Mouse (Mus musculus) forebrain, embryonic 16.5 days (tissue): ENCODE measurements around the gene Mrfap1. TPM values are rescaled to one million over a fixed set of nuclear protein-coding genes. Genes with fewer than 3 reads are reported as not detected.

Source experiments
- ATAC-seq: fragments of 200-750 bp; cut with Nextera tagmentation; 2 replicates; pipeline ENCODE4 v1.8.0; 2017; ENCODE audit warnings: mild to moderate bottlenecking, moderate library complexity
- H3K27ac ChIP-seq: fragments of 300-500 bp; sonication (generic); 2 replicates; pipeline ENCODE4 v1.5.1; 2014; ENCODE audit warnings: low read length, control low read depth
- H3K27me3 ChIP-seq: fragments of 300-500 bp; sonication (generic); replicated peaks from 2 replicates; pipeline ENCODE4 v1.6.1; 2014; ENCODE audit warnings: low read length; ENCODE audit not compliant: control insufficient read depth, insufficient read depth
- H3K36me3 ChIP-seq: fragments of 300-500 bp; sonication (generic); 2 replicates; pipeline ENCODE4 v1.6.1; 2014; ENCODE audit not compliant: control insufficient read depth, insufficient read depth
- H3K4me1 ChIP-seq: fragments of 300-500 bp; sonication (generic); replicated peaks from 2 replicates; pipeline ENCODE4 v1.6.1; 2014; ENCODE audit warnings: low read length; ENCODE audit not compliant: control insufficient read depth, insufficient read depth
- H3K4me2 ChIP-seq: fragments of 300-500 bp; sonication (generic); 2 replicates; pipeline ENCODE4 v1.6.1; 2014; ENCODE audit warnings: mild to moderate bottlenecking, low read length, control low read depth
- H3K4me3 ChIP-seq: fragments of 300-500 bp; sonication (generic); replicated peaks from 2 replicates; pipeline ENCODE4 v1.5.1; 2014; ENCODE audit warnings: mild to moderate bottlenecking, low read length, control low read depth
- H3K9ac ChIP-seq: fragments of 300-500 bp; sonication (generic); replicated peaks from 2 replicates; pipeline ENCODE4 v1.6.1; 2014; ENCODE audit warnings: low read depth, low read length, control low read depth
- H3K9me3 ChIP-seq: fragments of 300-500 bp; sonication (generic); 2 replicates; pipeline ENCODE4 v1.6.1; 2016; ENCODE audit warnings: low read length; ENCODE audit not compliant: control insufficient read depth
- WGBS: fragments of 180-500 bp; shearing (Covaris S2); extraction: QIAGEN DNeasy Blood & Tissue Kit; methylation state at CpG from one replicate; pipeline ENCODE4 v1.1.7; 2014; 5-methylcytosine and 5-hydroxymethylcytosine counted together
- polyA plus RNA-seq: library from polyadenylated mRNA; unstranded; fragments of >200 nt; fragmentation: Nextera tagmentation; extraction: Ambion mirVana; gene quantifications from 2 replicates; pipeline ENCODE4 v1.2.1, GENCODE M21; 2015

The Mrfap1 gene
- polyA plus RNA-seq, 1 experiment from 2014 or later: 284 TPM

DNA sequence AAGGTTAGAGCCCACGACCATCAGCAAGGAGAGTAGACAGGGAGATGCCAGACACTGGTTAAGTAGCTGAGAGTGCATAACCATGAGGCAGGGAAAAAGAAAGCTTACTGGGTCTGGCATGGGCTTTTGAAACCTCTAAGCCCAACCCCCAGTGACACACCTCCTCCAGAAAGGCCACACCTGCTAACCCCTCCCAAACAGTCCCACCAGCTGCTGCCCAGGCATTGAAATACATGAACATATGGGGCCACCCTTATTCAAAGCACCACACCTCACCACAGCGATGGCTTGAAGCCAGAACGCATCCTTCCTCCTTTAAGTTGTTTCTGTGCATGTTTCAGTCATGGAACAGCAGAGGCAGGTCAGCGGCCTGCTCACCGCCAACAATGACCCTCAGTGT lies 24.0 kb downstream of the Mrfap1 start:
- Histone ChIP-seq H3K4me3 (no peak overlapping the region), H3K27ac (no peak overlapping the region), H3K9me3 (no peaks in the 10 kb centered on the region), H3K4me2 (no peak overlapping the region), H3K36me3 (no peaks in the 10 kb centered on the region), H3K9ac (no peak overlapping the region), H3K27me3 (no peaks in the 10 kb centered on the region), H3K4me1 (peaks cover 2% of the 10 kb centered on the region)
- ATAC-seq: no peak
- 79% methylated on average over 5 of the region's 5 CpGs for WGBS

DNA sequence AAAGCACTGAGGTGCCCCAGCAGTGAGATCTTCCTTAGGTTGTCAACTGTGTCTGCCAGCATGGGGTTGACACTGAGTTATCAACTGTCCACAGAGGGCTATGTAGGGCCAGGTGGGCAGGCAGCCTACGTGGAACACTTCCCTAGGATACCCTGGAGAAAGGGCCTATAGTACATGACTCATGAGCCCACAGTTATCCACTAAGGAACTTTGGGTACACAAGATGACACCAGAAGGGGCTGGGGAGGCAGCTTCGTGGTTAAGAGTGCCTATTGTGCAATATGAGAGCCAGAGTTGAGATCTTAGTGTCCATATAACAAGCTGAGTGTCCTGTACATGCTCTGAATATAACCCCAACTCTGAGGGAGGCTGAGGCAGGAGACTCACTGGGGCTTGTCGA lies 27.0 kb downstream of the Mrfap1 start:
- 50% methylated on average over 3 of the region's 3 CpGs for WGBS
- no peaks in the 10 kb centered on the region for H3K27me3 ChIP-seq
- H3K4me1 ChIP-seq: peaks cover 11% of the 10 kb centered on the region
- no peaks in the 10 kb centered on the region for H3K9me3 ChIP-seq
- no peak overlapping the region for H3K4me2 ChIP-seq
- no peaks in the 10 kb centered on the region for H3K36me3 ChIP-seq
- no peak overlapping the region for H3K27ac ChIP-seq
- ATAC-seq: no peak
- H3K9ac ChIP-seq: no peak overlapping the region
- H3K4me3 ChIP-seq: no peak overlapping the region

DNA sequence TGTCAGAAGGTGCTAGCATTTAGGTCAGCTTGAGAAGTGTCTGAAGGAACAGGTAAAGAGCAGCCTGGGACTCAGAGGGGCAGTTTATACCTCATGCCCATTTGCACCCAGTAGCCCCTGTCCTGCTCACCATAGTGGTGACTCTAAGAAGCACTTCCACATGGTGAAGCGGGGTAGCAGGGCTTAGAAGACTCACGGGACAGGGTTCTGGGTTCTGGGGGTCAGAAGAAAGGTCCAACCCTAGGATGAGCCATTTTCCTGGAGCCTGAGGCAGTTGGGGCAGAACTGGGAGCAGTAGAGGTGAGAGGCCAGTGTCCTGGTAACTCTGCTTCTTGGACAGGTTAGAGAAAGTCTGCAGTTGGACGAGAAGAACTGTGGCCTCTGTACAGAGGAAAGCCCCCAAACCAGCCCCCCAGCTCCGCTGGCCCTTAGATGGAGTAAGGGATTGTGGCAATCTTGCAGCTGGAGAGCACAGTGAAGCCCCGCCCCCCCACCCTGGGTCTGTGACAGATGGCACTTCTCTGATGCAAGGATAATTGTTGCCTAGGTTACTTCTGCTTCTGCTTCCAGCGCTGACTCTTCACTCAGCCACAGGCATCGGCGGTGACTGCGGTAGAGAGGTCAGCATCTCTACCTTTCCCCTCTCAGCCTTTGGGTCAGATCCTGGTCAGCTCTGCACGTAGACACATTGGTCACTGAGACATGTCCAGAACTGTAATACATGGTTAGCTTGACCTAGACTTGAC lies 29.4 kb downstream of the Mrfap1 start:
- 36% methylated on average over 10 of the region's 10 CpGs for WGBS
- no peaks in the 10 kb centered on the region for H3K36me3 ChIP-seq
- H3K9ac ChIP-seq: no peak overlapping the region
- peaks cover 11% of the 10 kb centered on the region for H3K4me1 ChIP-seq
- peak; percentile 79 for ATAC-seq
- no peak overlapping the region for H3K4me3 ChIP-seq
- H3K9me3 ChIP-seq: no peaks in the 10 kb centered on the region
- no peak overlapping the region for H3K4me2 ChIP-seq
- no peaks in the 10 kb centered on the region for H3K27me3 ChIP-seq
- H3K27ac ChIP-seq: no peak overlapping the region; the same call in 1 of the 2 replicates

GRCm38 (mm10) chr5:36759848-36760247 lies 36.7 kb downstream of the Mrfap1 start:
- no peak for ATAC-seq
- Histone ChIP-seq H3K4me1 (no peaks in the 10 kb centered on the region), H3K36me3 (no peaks in the 10 kb centered on the region), H3K9ac (no peak overlapping the region), H3K4me3 (no peak overlapping the region), H3K9me3 (no peaks in the 10 kb centered on the region), H3K27ac (no peak overlapping the region), H3K27me3 (no peaks in the 10 kb centered on the region), H3K4me2 (no peak overlapping the region)
- 85% methylated on average over 4 of the region's 4 CpGs for WGBS

DNA sequence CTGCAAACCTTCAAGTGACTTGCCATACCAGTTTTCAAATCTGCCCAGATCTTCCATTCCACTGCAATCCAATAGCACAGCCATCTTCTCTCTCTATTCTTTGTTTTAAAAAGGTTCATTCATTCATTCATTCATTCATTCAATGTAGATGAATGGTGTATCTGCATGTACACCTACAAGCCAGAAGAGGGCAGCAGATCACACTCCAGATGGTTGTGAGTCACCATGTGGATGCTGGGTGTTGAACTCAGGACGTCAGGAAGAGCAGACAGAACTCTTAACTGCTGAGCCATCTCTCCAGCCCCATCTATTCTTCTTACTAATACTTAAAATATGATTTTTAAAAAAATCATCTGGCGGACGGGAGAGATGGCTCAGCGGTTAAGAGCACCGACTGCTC lies 39.5 kb downstream of the Mrfap1 start:
- no peaks in the 10 kb centered on the region for H3K9me3 ChIP-seq
- no peak overlapping the region for H3K4me3 ChIP-seq
- ATAC-seq: no peak
- no peak overlapping the region for H3K4me2 ChIP-seq
- no peaks in the 10 kb centered on the region for H3K27me3 ChIP-seq
- H3K4me1 ChIP-seq: no peaks in the 10 kb centered on the region
- WGBS: 65% methylated on average over 5 of the region's 5 CpGs
- no peak overlapping the region for H3K9ac ChIP-seq
- H3K27ac ChIP-seq: no peak overlapping the region
- H3K36me3 ChIP-seq: no peaks in the 10 kb centered on the region

DNA sequence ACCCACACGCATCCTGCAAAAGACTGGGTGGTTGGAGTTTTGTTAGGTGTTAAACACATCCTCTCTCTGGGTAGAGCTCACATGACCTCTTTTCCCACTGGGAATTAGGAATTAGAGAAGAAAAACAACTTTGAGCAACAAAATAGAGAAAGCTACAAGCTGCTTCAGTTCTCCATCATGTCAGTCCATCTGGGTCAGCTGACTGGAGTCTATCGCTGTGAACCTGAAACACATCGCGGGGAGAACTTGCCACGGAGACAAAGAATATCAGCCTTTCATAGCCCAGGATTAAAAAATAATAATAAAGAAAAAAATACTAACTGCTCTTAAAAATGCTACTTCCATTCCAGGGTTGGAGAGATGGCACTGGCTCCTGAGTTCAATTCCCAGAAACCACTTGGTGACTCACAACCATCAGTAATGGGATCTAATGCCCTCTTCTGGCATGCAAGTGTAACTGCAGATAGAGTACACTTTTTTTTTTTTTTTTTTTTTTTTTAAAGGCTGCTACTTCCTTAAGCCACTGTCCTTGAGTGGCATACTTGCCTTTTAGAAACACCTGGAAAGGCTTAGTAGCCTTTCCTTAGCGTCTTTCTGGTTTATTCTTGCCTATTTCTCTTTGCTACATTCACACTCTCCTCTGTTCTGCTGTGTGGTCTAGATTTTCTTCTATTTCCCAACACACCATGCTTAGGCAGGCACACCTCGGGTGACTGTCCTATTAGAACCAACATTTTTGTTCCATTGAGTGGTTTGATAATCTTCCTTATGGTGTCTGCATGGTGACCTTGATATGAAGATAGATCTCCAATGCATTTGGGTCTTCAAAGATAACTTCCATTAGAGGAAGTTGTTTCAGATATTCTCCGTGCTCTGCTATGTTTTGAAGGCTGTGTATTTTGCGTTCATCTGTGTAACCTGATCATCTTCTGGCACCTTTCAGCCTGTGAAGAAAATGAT lies 46.2 kb downstream of the Mrfap1 start:
- no peaks in the 10 kb centered on the region for H3K9me3 ChIP-seq
- no peak for ATAC-seq
- no peaks in the 10 kb centered on the region for H3K36me3 ChIP-seq
- H3K4me1 ChIP-seq: peaks cover 19% of the 10 kb centered on the region
- H3K27ac ChIP-seq: no peak overlapping the region
- H3K4me3 ChIP-seq: no peak overlapping the region
- WGBS: 75% methylated on average over 9 of the region's 9 CpGs
- no peak overlapping the region for H3K9ac ChIP-seq
- no peak overlapping the region for H3K4me2 ChIP-seq
- H3K27me3 ChIP-seq: 0 out of 2 replicates have a peak, but pooled peaks cover 3% of the 10 kb centered on the region

GRCm38 (mm10) chr5:36748536-36749061 lies 48.0 kb downstream of the Mrfap1 start, which contains the start of gene Bloc1s4:
Gene Bloc1s4 (minus strand): TSS chr5:36748650.
- Histone ChIP-seq H3K36me3 (no peaks in the 10 kb centered on the region), H3K4me3 (peak within 1 kb of the TSS; percentile 96), H3K9me3 (no peaks in the 10 kb centered on the region), H3K4me1 (peaks cover 19% of the 10 kb centered on the region), H3K27me3 (0 out of 2 replicates have a peak, but pooled peaks cover 3% of the 10 kb centered on the region), H3K27ac (peak within 1 kb of the TSS; percentile 65), H3K9ac (peak within 1 kb of the TSS; percentile 87), H3K4me2 (peak within 1 kb of the TSS; percentile 98)
- WGBS: 3% methylated on average over 31 of the region's 31 CpGs
- peak; percentile 99 for ATAC-seq

DNA sequence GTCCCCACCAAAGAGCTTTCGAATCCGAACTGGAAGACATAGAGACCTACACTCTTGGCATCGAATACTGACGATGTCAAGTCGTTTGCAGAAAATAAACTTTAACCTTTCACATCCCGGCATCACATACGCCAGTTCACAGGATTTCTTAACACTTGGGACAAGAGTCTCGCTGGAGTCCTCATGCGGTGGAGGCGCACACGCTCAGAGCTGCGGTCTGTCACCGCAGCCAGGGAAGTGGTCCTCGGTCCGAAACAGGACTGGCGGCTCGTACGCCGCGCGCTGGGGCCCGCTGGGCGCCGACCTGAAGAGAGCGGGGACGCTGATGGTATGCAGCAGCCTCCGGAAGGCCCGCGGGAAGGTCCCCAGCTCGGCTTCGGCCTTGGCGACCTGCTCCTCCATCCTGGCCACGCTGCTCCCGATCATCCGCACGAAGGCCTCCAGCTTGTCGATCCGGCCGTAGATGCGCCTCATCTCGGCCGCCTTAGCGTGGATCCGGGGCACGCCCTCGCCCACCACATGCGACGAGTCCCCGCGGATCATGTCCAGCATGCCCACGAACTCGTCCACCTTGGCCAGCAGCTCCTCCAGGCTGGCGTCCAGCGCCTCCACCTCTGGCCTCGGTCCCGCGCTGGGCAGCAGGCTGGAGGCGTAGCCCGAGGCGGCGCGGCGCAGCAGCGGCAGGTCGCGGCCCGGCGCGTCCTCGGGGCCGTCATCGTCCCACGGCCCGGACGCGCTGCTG lies 48.6 kb downstream of the Mrfap1 start:
- Histone ChIP-seq H3K4me1 (peaks cover 19% of the 10 kb centered on the region), H3K9me3 (no peaks in the 10 kb centered on the region), H3K27ac (no peak overlapping the region), H3K27me3 (0 out of 2 replicates have a peak, but pooled peaks cover 3% of the 10 kb centered on the region), H3K4me3 (peak overlapping the region; percentile 96), H3K36me3 (no peaks in the 10 kb centered on the region), H3K9ac (peak overlapping the region; percentile 87), H3K4me2 (peak overlapping the region; percentile 98)
- peak; percentile 23 for ATAC-seq
- WGBS: 3% methylated on average over 76 of the region's 76 CpGs
